Mouse (Mus musculus): ENCODE data around the gene D330020A13Rik.
"Not testable (repeated sequence)": the region's sequence is repeated elsewhere in the genome, so short reads cannot be mapped to it uniquely, and the experiment has no call there.

The D330020A13Rik gene

DNA sequence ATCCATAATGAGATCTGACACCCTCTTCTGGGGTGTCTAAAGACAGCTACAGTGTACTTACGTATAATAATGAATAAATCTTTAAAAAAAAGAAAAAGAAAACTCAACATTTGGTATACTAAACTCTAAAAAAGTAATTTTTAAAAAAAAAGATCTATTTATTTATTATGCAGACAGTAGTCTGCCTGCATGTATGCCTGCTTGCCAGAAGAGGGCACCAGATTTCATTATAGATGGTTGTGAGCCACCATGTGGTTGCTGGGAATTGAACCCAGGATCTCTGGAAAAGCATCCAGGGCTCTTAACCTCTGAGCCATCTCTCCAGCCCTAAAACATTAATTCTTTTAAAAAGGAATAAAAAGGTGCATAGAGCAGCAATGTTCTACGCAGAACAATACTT lies 2.4 kb downstream of the D330020A13Rik start:
- not testable (repeated sequence) for DNase-seq (ENCODE audit: low read depth)

DNA sequence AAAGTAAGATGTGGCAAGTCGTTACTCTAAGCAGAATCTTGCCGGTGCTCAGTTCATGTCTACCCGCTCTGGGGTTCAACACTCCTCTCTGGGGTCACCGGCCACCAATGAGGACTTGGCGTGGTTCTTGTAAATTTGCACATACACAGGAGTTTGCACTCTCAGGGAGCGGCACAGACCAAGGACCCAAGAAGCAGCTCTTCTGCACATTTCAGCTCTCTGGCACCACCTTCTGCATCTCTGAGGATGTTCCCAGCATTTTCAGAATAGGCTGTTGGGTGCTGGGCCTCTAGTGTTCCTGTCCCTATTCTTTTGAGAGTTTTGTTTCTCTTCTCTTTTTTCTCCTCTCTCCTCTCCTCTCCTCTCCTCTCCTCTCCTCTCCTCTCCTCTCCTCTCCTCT lies 7.0 kb downstream of the D330020A13Rik start:
- DNase-seq (ENCODE audit: low read depth), result no peak

DNA sequence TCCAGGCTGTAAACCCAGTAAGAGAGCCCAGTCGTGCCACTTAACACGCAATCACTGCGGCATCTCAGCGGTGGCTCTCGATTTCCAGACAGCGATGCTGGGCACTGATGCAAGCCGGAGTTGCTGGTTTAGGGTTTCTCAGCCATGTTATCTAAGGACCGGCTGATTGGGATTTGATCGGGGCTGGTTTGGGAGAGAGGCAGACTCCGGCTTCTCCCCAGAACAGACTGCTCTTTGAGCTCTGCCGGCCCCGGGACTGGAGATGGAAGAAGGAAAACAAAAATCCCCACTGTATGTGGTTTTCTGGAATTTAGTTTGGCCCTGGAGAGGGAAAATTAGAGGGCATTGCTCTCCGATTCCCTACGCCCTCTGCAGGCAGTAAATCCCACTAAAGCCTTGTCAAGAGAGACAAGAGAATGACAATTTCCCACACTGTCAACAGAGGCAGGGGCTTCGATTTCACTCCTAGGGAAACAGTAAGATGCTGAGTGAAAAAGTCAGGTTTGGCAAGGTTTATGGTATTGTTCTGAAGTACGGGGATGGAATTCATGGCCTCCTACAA lies 8.7 kb downstream of the D330020A13Rik start:
- DNase-seq (ENCODE audit: low read depth), result no peak

DNA sequence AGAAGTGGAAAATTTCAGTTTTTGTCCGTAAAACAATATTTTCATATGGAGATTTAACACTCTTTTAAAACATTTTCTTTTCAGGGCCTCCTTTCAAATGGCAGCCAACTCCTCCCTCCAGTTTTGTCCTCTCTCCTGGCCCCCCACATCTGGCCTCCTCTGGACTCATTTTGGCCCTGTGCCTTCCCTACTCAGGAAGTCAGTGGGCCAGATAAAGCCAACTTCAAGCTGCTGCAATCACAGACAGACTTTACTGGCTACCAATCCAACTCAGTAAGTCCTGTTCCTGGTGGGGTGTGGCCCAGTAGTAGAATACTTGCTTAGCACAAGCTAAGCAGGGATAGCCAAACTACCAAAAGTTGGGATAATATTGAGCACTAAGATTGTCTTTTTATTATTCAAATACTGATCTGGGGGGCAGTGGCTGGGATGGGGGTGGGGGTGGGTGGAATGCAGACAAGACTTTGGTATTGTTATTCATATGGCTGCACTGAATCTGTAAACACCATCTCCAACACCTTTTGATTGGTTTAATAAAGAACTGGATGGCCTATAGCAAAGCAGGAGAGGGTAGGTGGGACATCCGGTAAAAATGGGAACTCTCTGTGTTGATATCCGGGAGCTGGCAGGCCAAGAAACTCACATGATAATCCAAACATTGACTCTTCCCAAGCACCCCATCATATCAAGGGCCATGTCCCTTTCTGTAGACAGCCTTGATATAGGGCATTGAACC lies 12.9 kb downstream of the D330020A13Rik start:
- DNase-seq (ENCODE audit: low read depth), result no peak

DNA sequence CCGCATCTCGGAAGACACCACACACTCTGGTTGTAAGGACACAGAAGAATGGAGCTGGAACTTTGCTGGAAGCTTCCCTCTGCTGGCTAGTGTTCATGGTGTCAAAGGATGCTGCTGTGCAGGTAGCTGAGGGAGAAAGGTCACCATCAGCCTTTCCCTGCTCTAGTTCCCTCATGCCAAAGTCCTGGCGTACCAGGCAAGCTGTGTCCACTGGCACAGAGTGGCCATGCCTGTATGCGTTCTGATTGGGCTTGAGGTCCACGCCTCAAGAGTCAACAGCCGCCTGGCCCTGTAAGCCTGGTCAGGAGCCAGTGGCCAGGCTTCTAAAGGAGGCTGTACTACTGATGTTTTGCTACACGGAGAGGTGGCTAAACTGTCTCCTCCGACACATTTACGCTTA lies 15.2 kb downstream of the D330020A13Rik start:
- no peak for DNase-seq (ENCODE audit: low read depth)

DNA sequence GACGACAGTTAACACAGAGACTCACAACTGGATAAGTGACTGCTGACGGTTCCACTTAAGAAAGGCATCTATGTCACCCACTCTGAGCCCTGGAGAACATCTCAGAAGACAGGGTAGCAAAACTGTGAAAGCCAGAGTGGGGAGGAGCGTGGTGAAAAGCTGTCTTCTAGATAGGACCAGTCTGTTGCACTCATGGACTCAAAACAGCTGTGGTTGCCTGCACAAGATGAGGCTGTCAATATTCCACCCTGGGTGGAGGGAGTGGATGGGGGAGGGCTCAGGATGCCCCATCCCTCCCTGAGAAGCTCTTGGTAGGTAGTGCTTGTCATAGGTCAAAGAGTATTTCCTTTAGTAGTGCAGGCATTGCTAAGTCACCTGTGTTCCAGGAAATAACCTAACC lies 15.6 kb downstream of the D330020A13Rik start:
- no peak for DNase-seq (ENCODE audit: low read depth)

DNA sequence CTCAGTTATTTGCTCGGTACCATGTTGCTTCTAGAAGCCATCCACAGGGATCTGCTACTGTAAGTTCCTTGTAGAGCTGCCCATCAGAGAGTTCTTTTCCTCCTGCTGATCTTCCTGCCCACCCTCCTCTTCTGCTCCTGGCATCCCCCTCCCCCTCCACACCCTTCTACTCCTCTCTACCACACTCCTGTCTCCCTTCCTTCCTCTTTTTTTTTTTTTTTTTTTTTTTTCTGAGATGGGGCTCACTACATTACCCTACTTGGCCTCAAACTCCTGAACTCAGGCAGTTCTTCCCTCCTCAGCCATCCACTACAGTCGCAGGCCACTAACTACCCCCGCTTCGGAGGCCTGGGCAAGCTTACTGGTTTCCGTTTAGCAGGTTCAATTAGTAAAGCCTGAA lies 18.3 kb downstream of the D330020A13Rik start:
- DNase-seq (ENCODE audit: low read depth), result no peak

DNA sequence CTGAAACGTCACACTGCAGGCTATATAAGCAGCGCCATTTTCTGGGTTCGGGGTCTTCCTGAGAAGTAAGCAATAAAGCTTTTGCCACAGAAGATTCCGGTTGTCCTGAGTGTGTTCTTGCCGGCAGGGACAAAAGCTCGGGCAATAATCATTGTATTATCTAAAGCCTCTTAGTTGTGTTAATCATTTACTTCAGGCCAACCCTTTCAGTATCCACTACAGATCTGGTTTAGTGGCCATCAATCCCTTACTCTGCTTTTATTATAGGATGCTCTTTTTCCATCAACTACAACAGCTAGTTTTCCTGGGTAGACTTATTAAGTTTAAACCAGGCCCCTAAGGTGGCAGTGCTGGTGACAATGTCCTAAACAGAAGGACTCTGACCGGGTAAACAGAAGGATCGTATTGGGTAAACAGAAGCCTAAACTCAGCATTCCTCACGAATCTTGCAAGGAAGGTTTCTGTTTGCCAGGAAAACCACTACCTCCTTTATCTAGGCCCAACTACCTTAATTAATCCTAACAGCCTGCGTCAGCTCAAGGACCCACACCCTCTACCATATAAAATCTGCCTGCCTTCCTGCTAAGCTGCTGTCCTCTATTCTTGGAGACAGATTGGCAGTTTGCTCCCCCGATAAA lies 24.3 kb downstream of the D330020A13Rik start:
- DNase-seq (ENCODE audit: low read depth), result no peak

DNA sequence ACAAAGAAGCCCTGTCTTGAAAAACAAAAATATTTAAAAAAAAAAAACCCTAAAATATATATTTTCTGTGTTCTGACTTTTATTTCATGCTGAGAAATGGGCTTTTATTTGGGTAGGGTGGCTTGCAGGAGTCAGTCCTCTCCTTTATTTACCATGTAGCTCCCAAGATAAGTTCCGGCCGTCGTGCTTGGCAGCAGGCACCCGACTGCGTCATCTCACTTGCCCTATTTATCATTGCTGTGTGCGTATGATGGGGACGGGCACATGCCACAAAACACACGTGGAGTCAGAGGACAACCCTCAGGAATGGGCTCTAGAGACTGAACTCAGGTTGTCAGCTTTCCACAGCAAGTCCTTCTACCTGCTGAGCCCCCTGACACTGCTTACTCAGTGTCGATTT lies 25.0 kb downstream of the D330020A13Rik start:
- DNase-seq (ENCODE audit: low read depth), result no peak

DNA sequence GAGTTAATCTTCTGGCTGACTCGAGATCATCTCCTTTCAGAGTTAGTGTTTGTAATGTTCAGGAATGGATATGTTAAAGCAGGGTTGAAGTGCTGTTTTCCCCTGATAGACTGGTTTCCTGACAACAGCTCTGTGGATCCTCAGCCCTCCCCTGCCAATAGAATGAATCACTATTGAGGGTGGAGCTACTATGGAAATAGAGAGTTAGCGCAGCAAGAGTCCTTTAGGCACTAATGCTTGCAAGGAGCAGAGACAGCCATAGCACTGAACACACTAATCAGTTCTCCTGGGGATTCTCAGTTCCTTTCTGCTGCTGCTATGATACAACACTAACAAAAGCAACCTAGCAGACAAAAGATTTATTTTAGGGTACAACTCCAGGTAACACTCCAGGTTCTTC lies 26.2 kb downstream of the D330020A13Rik start:
- DNase-seq (ENCODE audit: low read depth), result no peak

DNA sequence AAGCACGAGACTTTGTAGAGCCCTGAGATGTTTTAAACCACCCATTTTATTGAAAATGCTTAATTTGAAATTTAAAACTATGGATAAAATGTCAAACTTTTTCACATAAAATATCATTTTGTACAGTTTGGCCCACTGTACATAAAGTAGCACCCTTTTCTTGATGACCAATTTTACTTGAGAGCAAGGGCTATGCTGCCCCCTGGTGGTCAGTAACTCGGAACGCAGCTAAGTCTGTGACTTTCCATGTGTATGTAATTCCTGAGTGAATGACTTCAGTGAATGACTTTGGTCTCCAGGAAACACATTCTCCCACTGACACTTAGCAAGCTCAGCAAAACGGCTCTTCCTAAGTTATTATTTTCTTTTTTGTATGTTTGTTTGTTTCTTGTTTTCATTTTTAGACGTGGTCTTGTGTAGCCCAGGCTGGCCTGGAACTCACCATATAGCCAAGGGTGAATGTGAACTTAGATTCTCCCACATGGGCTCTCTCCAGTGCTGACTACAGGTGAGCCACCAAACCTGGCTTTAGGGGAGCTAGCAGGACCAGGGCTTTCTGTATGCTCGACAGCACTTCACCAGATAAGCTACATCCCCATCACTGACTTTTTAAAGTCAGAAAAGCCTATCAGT lies 30.2 kb downstream of the D330020A13Rik start:
- peak; percentile 69 for DNase-seq (ENCODE audit: low read depth)

DNA sequence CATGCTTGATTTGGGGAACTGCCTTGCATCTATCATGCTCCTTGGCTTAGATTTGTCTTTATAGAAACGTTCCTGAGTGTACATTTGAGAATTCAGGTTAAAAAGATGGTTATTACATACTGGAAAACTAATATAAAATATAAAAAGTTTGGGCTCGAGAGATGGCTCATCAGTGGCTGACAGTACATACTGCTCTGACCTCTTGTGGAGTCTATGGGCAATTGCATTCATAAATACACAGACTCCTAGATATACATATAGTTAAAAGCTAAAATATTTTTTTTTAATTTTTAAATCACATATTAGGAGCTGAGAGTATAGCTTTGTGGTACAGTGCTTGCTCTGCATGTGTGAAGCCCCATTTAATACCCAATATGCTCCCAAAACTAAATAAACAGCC lies 38.2 kb downstream of the D330020A13Rik start:
- DNase-seq (ENCODE audit: low read depth), result no peak

DNA sequence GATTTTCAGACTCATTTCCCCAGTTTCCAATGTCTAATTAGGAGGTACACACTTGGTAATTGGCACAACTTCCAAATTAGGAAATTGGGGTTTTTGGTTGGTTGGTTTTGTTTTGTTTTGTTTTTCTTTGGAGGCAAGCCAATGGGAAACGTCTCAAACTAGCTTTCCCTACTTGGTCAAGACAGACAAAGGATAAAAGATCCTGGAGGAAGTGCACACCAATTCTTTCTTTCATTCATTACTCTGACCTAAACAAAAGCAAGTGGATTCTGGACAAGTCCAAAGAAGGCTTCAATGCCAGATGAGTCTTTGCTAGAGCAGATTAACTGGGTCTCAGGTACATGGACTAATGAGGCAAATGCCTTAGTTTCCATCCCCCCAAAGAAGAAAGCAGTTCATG lies 49.8 kb downstream of the D330020A13Rik start:
- no peak for DNase-seq (ENCODE audit: low read depth)
